Mouse (Mus musculus): Measurements from ENCODE around the gene Sprr2j-ps. TPM values are rescaled to one million over a fixed set of nuclear protein-coding genes. Genes with fewer than 3 reads are reported as not detected.

Sprr2j-ps gene
- polyA plus RNA-seq (2012; rRNA removed): not detected in 2 replicates

DNA sequence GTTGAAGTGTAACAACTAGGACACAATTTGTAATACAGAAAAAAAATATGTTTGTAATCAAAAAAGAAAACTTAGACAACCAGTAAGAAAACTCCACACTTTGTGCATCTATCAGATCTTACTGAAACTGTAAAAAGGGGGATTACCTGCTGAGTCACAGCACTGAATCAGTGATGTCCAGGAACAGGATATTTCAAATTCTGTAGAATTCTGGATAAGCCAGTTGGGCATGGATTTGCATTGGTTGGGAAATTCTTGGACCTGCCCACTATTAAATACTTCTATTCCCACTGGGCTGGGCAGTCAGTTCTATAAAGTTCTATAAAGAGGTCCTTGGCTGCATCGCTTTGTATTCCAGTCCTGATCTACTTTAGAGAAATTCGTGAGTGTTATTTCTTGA is at the start of gene Sprr2j-ps:
Gene Sprr2j-ps (plus strand): TSS at position 301 of the 400 bp plus-strand sequence.
- Histone ChIP-seq H3K4me3 (ENCODE audit: insufficient read depth, low read depth, low read length) (no peak within 1 kb of the TSS), H3K27me3 (replicated peaks; ENCODE audit: control insufficient read depth, insufficient read depth, low read length) (no peaks in the 10 kb centered on the region), H3K27ac (ENCODE audit: insufficient read depth, low read depth, low read length) (no peak within 1 kb of the TSS), H3K4me1 (ENCODE audit: control insufficient read depth, insufficient read depth, low read length) (no peaks in the 10 kb centered on the region), H3K36me3 (ENCODE audit: control insufficient read depth, insufficient read depth, low read length) (no peaks in the 10 kb centered on the region)
- TF ChIP-seq POLR2A (IDR thresholded peaks at IDR 0.05; ENCODE audit: low read depth, low read length): no peak
- 91% methylated on average over 2 of the region's 2 CpGs for WGBS
- no peak for DNase-seq

DNA sequence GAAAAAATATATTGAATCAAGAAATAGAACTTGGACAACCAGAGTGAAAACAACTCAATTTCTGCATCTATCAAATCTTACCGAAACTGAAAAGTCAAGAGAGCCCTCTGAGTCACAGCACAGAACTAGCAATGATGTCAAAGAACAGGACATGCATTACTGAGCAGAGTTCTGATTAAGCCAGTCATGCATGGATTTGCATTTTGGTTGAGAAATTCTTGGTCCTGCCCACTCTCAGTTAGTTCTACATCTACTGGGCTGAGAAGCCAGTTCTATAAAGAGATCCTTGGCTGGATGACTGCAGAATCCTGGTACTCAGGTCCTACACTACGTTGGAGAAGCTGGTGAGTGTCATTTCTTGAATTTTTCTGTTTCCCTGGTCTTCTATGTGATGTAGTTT is 44.3 kb upstream of the Sprr2j-ps start:
- Histone ChIP-seq H3K4me1 (ENCODE audit: control insufficient read depth, insufficient read depth, low read length) (no peaks in the 10 kb centered on the region), H3K4me3 (ENCODE audit: insufficient read depth, low read depth, low read length) (no peak overlapping the region), H3K36me3 (ENCODE audit: control insufficient read depth, insufficient read depth, low read length) (no peaks in the 10 kb centered on the region), H3K27ac (ENCODE audit: insufficient read depth, low read depth, low read length) (no peak overlapping the region), H3K27me3 (replicated peaks; ENCODE audit: control insufficient read depth, insufficient read depth, low read length) (no peaks in the 10 kb centered on the region)
- TF ChIP-seq POLR2A (IDR thresholded peaks at IDR 0.05; ENCODE audit: low read depth, low read length) (no peak), CTCF (conservative IDR thresholded peaks at IDR 0.05; ENCODE audit: insufficient read depth, insufficient read length, low read depth, low read length) (no peak)
- DNase-seq: no peak
- WGBS: 54% methylated on average over 2 of the region's 2 CpGs

DNA sequence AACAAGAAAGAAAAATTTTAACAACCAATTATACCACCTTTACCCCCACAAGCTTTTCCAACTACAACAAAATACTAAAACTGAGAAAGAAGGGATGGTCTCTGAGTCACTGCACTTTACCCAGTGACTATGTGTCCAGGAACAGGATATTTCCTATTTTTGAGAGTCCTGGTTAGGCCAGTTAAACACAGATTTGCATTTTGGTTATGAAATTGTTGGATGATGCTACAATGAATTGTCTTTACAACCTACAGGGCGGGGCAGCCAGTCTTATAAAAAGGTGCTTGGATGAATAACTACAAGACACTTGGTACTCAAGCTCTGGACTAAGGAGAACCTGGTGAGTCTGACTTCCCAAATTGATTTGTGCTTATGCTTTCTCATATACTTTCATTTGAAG is 32.5 kb upstream of the Sprr2j-ps start, which contains the start of gene Sprr2h:
Gene Sprr2h (plus strand): TSS at position 301 of the 400 bp plus-strand sequence.
- Histone ChIP-seq H3K27me3 (replicated peaks; ENCODE audit: control insufficient read depth, insufficient read depth, low read length) (no peaks in the 10 kb centered on the region), H3K36me3 (ENCODE audit: control insufficient read depth, insufficient read depth, low read length) (no peaks in the 10 kb centered on the region), H3K27ac (ENCODE audit: insufficient read depth, low read depth, low read length) (no peak within 1 kb of the TSS), H3K4me1 (ENCODE audit: control insufficient read depth, insufficient read depth, low read length) (no peaks in the 10 kb centered on the region), H3K4me3 (ENCODE audit: insufficient read depth, low read depth, low read length) (no peak within 1 kb of the TSS)
- 92% methylated on average over 1 of the region's 1 CpGs for WGBS
- no peak for TF ChIP-seq POLR2A (IDR thresholded peaks at IDR 0.05; ENCODE audit: low read depth, low read length)
- no peak for TF ChIP-seq CTCF (conservative IDR thresholded peaks at IDR 0.05; ENCODE audit: insufficient read depth, insufficient read length, low read depth, low read length)
- no peak for DNase-seq

DNA sequence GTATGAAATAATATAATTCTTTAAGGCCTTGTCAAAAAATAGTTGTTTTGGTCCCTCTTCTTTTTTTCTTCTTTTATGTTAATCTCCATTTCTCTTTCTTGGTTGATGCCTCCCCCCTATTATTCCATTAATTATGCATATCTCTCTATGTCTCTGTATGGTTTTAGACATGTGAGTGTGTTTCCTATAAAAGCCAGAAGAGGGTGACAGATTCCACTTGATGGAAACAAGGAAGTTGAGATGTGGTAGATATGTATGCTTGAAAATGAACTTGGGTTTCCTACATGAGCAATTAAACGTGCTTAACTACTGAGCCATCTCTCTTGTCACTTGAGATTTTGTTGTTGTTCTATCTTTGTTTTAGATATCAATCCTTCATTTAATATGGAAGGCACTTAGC is 23.6 kb upstream of the Sprr2j-ps start:
- H3K36me3 ChIP-seq (ENCODE audit: control insufficient read depth, insufficient read depth, low read length): no peaks in the 10 kb centered on the region
- H3K4me3 ChIP-seq (ENCODE audit: insufficient read depth, low read depth, low read length): no peak overlapping the region
- H3K27me3 ChIP-seq (replicated peaks; ENCODE audit: control insufficient read depth, insufficient read depth, low read length): no peaks in the 10 kb centered on the region
- TF ChIP-seq POLR2A (IDR thresholded peaks at IDR 0.05; ENCODE audit: low read depth, low read length) (no peak), CTCF (conservative IDR thresholded peaks at IDR 0.05; ENCODE audit: insufficient read depth, insufficient read length, low read depth, low read length) (no peak)
- no peak overlapping the region for H3K27ac ChIP-seq (ENCODE audit: insufficient read depth, low read depth, low read length)
- WGBS: 36% methylated on average over 1 of the region's 1 CpGs
- no peak for DNase-seq
- H3K4me1 ChIP-seq (ENCODE audit: control insufficient read depth, insufficient read depth, low read length): no peaks in the 10 kb centered on the region

DNA sequence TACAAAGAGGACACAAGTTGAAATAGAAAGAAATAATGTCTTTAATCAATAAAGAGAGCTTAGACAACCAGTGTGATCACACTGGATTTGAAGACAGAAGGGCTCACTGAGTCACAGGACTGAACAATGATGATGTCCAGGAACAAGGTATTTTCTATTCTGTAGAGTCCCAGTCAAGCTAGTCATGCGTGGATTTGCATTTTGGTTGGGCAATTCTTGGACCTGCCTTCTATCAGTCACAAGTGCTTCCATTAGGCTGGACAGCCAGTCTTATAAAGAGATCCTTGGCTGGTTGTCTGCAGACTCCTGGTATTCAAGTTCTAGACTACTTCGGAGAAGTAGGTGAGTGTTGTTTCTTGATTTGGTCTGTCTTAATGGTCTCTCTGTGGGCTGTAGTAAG is 10.2 kb upstream of the Sprr2j-ps start, which contains the start of gene Sprr2i:
Gene Sprr2i (plus strand): TSS at position 301 of the 400 bp plus-strand sequence.
- no peak for DNase-seq
- Histone ChIP-seq H3K27ac (ENCODE audit: insufficient read depth, low read depth, low read length) (no peak within 1 kb of the TSS), H3K36me3 (ENCODE audit: control insufficient read depth, insufficient read depth, low read length) (no peaks in the 10 kb centered on the region), H3K4me3 (ENCODE audit: insufficient read depth, low read depth, low read length) (no peak within 1 kb of the TSS), H3K27me3 (replicated peaks; ENCODE audit: control insufficient read depth, insufficient read depth, low read length) (no peaks in the 10 kb centered on the region), H3K4me1 (ENCODE audit: control insufficient read depth, insufficient read depth, low read length) (no peaks in the 10 kb centered on the region)
- TF ChIP-seq CTCF (conservative IDR thresholded peaks at IDR 0.05; ENCODE audit: insufficient read depth, insufficient read length, low read depth, low read length) (no peak), POLR2A (IDR thresholded peaks at IDR 0.05; ENCODE audit: low read depth, low read length) (no peak)
- WGBS: 92% methylated on average over 2 of the region's 2 CpGs

DNA sequence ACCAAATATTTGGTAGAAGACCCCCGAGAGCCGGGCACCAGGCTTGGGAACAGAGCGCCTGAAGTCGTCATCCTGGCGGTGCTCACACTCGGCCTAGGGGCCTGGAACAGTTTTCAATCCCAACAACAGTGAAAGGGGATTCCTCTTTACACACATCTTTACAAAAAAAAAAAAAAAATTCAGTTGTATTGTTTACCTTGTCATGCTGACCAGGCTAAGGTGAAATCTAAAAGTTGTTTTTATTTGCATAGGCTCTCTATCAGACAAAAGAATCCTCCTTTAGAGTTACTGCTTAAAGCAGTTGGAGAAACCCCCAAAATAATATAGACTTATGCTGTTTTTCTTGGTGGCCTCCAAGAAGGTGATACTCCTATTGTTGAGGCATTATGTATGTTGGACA is 11.4 kb downstream of the Sprr2j-ps start, which contains the start of gene Gm9774:
Gene Gm9774 (minus strand): TSS at position 101 of the 400 bp plus-strand sequence.
- no peak within 1 kb of the TSS for H3K4me3 ChIP-seq (ENCODE audit: insufficient read depth, low read depth, low read length)

DNA sequence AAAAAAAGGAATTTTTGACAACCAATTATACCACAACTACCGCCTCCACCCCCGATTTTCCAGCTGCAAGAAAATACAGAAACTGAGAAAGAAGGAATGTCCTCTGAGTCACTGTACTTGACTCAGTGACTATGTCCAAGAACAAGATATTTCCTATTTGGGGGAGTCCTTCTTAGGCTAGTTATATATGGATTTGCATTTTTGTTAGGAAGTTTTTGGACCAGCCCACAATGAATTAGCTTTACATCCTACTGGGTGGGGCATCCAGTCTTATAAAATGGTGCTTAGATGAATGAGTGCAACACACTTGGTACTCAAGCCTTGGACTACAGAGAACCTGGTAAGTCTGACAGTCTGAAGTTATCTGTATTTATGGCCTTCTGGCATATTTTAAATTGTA is 14.4 kb downstream of the Sprr2j-ps start, which contains the start of gene Sprr2k:
Gene Sprr2k (plus strand): TSS at position 301 of the 400 bp plus-strand sequence.
- no peak for DNase-seq
- no peak within 1 kb of the TSS for H3K27ac ChIP-seq (ENCODE audit: insufficient read depth, low read depth, low read length)
- 85% methylated on average over 2 of the region's 2 CpGs for WGBS
- H3K36me3 ChIP-seq (ENCODE audit: control insufficient read depth, insufficient read depth, low read length): no peaks in the 10 kb centered on the region
- no peaks in the 10 kb centered on the region for H3K4me1 ChIP-seq (ENCODE audit: control insufficient read depth, insufficient read depth, low read length)
- TF ChIP-seq CTCF (conservative IDR thresholded peaks at IDR 0.05; ENCODE audit: insufficient read depth, insufficient read length, low read depth, low read length) (no peak), POLR2A (IDR thresholded peaks at IDR 0.05; ENCODE audit: low read depth, low read length) (no peak)
- H3K27me3 ChIP-seq (replicated peaks; ENCODE audit: control insufficient read depth, insufficient read depth, low read length): no peaks in the 10 kb centered on the region
- no peak within 1 kb of the TSS for H3K4me3 ChIP-seq (ENCODE audit: insufficient read depth, low read depth, low read length)

More for the DNA sequence above, 11.4 kb downstream of the Sprr2j-ps start, which contains the start of gene Gm9774:
- no peaks in the 10 kb centered on the region for H3K4me1 ChIP-seq (ENCODE audit: control insufficient read depth, insufficient read depth, low read length)
- 86% methylated on average over 6 of the region's 6 CpGs for WGBS
- TF ChIP-seq CTCF (conservative IDR thresholded peaks at IDR 0.05; ENCODE audit: insufficient read depth, insufficient read length, low read depth, low read length) (no peak), POLR2A (IDR thresholded peaks at IDR 0.05; ENCODE audit: low read depth, low read length) (no peak)
- no peak for DNase-seq
- H3K27me3 ChIP-seq (replicated peaks; ENCODE audit: control insufficient read depth, insufficient read depth, low read length): no peaks in the 10 kb centered on the region
- H3K27ac ChIP-seq (ENCODE audit: insufficient read depth, low read depth, low read length): no peak within 1 kb of the TSS
- H3K36me3 ChIP-seq (ENCODE audit: control insufficient read depth, insufficient read depth, low read length): no peaks in the 10 kb centered on the region
